Mouse (Mus musculus) ES-Bruce4 (cell line): Measurements from ENCODE around the gene Cdkl2.

ENCODE experiments used
- CTCF ChIP-seq: IDR thresholded peaks from one replicate; pipeline ENCODE4 v1.8.1; 2011; ENCODE audit warnings: low read depth, low read length
- EP300 ChIP-seq: IDR thresholded peaks from 2 replicates; pipeline ENCODE4 v1.6.1; 2011; ENCODE audit warnings: low read depth, low read length; ENCODE audit not compliant: insufficient read depth
- POLR2A ChIP-seq: IDR thresholded peaks from one replicate; pipeline ENCODE4 v1.8.1; 2011; ENCODE audit warnings: low read length; ENCODE audit not compliant: insufficient read depth

GRCm38 (mm10) chr5:91976566-91977396, 66.9 kb downstream of the Cdkl2 start:
- TF ChIP-seq POLR2A = no peak
- TF ChIP-seq CTCF = no peak
- no peak for TF ChIP-seq EP300
